Mouse (Mus musculus): Measurements from ENCODE around the gene Cyp2d22.
"Not testable (repeated sequence)": the region's sequence is repeated elsewhere in the genome, so short reads cannot be mapped to it uniquely, and the experiment has no call there.

Cyp2d22 gene

GRCm38 (mm10) chr15:82379871-82380713, at the start of gene Cyp2d22:
Gene Cyp2d22 (minus strand): TSS chr15:82380260.
- DNase-seq (ENCODE audit: inconsistent age in 2 of 2, low spot score in 1 of 2), result peak; percentile 77 to 91

- DNase-seq (ENCODE audit: inconsistent age in 2 of 2, low spot score in 1 of 2), result no peak
Measured at GRCm38 (mm10) chr15:82423471-82423870, 43.4 kb upstream of the Cyp2d22 start.

DNA sequence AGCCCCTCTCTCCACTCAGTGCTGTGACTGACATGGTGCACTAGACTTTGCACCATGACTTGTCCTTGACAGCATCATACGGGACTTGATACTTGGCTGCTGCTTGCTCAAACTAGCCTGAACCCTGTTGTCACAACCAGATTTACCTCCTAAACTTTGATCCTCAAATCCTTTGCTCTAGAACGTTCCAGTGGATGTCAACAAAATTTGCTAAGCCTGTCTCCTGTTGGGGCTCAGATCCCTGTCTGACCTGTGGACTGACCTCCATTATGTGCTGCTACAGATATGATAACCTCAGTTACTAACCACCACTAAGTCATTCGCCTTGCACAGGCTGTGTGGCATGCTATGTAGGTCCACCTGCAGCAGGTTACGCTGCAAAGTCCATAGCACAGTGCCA, 42.9 kb upstream of the Cyp2d22 start:
- no peak for DNase-seq (ENCODE audit: inconsistent age in 2 of 2, low spot score in 1 of 2)

DNA sequence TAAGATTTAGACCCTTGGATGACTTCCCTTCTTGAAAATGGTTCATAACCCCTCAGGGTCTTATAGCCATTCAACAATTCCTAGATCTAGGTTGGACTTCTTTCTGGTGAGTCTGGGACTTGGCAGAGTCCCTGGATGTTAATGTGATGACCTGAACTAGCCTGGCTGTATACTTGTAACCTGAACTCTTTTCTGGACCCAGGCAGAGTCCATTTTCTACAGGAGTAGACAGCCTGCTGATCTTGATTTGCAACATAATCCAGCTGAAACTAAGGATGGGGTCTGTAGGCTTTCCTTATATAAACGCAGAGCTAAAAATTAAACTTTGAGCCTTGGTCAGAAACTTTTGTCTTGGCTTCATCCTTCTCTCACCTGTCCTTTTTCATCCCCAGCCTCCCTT, 38.6 kb upstream of the Cyp2d22 start:
- DNase-seq (ENCODE audit: inconsistent age in 2 of 2, low spot score in 1 of 2), result no peak

GRCm38 (mm10) chr15:82416797-82417789, 37.0 kb upstream of the Cyp2d22 start:
- DNase-seq (ENCODE audit: inconsistent age in 2 of 2, low spot score in 1 of 2), result peak; percentile 89 to 96

GRCm38 (mm10) chr15:82407536-82407935, 27.5 kb upstream of the Cyp2d22 start:
- no peak for DNase-seq (ENCODE audit: inconsistent age in 2 of 2, low spot score in 1 of 2)

DNA sequence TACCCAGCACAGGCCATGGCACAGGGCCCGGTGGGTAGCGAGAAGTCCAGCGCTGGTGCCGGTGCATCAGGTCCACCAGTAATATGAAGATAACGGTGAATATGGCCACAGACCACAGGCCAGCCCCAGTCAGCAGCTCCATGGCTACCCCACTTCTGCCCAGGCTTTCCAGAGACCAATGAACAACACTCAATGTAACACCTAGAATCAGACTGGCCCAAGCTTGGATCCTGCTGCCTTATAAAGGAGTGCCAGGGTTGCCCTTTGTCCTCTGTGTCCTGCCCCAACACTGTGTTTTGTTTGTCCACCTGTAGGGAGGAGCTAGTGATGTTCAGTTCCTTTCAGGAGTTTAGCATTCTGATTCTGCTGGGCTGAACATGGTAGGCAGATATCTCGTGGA, 26.9 kb upstream of the Cyp2d22 start, which contains the start of gene Cyp2d10:
TSS of gene Cyp2d10 (minus strand) at position 215 of the 400 bp plus-strand sequence.
- DNase-seq (ENCODE audit: inconsistent age in 2 of 2, low spot score in 1 of 2), result no peak

DNA sequence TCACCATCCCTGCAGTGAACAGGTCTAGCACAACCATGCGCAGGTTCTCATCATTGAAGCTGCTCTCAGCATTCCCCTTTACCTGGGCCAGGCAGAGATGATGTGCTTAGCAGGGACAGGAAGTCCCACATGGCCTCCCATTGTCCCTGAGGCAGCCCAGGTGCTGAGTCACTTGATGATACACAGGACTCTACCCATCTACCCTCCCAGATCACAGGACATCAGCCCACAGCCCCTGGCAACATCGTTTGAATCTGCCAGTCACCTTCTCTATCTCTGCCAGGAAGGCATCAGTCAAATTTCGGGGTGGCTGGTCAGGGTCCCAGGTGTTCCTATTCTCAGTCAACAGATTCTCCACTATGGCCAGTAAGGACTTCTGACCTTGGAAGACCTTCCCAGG, 24.1 kb upstream of the Cyp2d22 start:
- DNase-seq (ENCODE audit: inconsistent age in 2 of 2, low spot score in 1 of 2), result no peak

- no peak for DNase-seq (ENCODE audit: inconsistent age in 2 of 2, low spot score in 1 of 2)
Measured at GRCm38 (mm10) chr15:82403606-82404005, 23.5 kb upstream of the Cyp2d22 start.

DNA sequence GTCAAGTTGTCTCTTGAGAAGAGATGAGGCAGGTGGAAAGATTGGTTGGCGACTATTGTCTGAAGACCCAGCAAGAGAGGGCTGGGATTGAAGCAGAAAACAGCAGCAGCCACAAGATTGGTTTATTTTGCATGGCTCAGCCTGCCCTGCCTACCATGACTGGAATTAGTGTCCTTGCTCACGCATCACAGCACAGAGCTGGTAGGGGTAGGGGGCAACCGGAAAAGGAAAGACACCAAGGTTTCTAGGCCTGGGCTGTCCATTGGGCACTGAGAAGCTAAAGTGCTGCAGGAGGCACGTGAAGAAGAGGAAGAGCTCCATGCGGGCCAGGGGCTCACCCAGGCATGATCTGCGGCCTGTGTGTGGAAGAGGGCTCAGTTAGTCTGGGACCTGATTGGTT, 22.7 kb upstream of the Cyp2d22 start:
- no peak for DNase-seq (ENCODE audit: inconsistent age in 2 of 2, low spot score in 1 of 2)

DNA sequence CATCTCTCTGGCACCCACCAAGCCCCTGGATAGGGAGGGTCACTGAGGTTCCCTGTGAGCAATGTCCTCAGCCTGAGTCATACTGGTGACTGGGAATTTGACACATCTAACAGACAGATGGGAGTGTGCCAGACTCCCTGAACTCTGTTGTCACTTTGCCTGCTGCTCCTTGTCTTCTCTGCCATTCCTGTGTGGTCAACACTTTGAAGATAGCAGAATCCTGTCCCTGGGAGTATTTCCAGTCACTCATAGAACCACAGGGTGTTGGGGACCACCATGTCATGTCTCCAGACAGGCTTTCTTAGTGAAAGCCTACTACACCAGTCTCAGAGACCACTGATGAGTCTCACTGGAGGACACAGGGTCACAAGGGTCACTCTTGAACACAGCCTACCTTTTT, 22.0 kb upstream of the Cyp2d22 start:
- DNase-seq (ENCODE audit: inconsistent age in 2 of 2, low spot score in 1 of 2), result no peak

- DNase-seq (ENCODE audit: inconsistent age in 2 of 2, low spot score in 1 of 2), result no peak
Measured at GRCm38 (mm10) chr15:82401516-82401915, 21.5 kb upstream of the Cyp2d22 start.

GRCm38 (mm10) chr15:82395955-82396354, 15.9 kb upstream of the Cyp2d22 start:
- DNase-seq (ENCODE audit: inconsistent age in 2 of 2, low spot score in 1 of 2), result not testable (repeated sequence)

GRCm38 (mm10) chr15:82393922-82394321, 13.9 kb upstream of the Cyp2d22 start, which contains the start of gene Cyp2d11:
Gene Cyp2d11 (minus strand): TSS chr15:82394022.
- not testable (repeated sequence) for DNase-seq (ENCODE audit: inconsistent age in 2 of 2, low spot score in 1 of 2)

DNA sequence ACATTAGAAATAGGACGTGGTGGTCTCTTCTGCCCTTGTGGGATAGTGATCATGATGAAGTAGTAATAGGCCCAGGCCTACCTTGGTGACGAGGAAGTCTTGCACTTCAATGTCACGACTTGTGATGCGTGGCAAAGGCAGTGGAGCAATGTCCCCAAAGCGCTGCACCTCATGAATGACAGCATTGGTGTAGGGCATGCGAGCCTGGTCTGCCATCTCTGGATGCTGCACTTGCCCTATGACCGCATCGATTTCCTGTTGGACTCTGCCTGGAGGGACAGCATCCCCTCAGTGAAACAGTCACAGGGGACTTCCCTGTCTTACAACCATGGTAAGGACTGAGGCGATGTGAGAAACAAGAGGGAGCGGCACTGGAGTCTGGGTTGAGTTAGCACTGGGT, 9.9 kb upstream of the Cyp2d22 start:
- not testable (repeated sequence) for DNase-seq (ENCODE audit: inconsistent age in 2 of 2, low spot score in 1 of 2)

- no peak for DNase-seq (ENCODE audit: inconsistent age in 2 of 2, low spot score in 1 of 2)
Measured at GRCm38 (mm10) chr15:82385729-82386128, 5.7 kb upstream of the Cyp2d22 start.

- no peak for DNase-seq (ENCODE audit: inconsistent age in 2 of 2, low spot score in 1 of 2)
Measured at GRCm38 (mm10) chr15:82382441-82382840, 2.4 kb upstream of the Cyp2d22 start.

GRCm38 (mm10) chr15:82380714-82381062, 628 bp upstream of the Cyp2d22 start:
- DNase-seq (ENCODE audit: inconsistent age in 2 of 2, low spot score in 1 of 2), result no peak

DNA sequence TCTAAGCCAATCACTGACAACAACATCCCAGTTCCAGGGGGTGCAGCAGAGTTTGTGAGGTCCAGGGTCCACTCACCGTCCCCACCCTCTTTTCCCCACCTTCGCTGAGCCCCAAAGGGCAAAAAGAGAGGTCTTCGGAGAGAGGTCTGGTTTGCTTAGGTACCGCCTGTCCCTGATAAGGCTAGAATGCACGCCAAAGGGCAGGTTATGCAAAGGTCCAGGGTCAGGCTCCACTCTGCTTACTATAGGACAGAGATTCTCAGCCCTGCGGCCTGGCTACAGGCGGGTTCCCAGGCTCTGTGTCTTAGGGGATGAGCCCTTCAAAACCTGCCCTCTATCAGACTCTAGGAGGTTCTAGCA, 569 bp downstream of the Cyp2d22 start:
- DNase-seq (ENCODE audit: inconsistent age in 2 of 2, low spot score in 1 of 2), result no peak

DNA sequence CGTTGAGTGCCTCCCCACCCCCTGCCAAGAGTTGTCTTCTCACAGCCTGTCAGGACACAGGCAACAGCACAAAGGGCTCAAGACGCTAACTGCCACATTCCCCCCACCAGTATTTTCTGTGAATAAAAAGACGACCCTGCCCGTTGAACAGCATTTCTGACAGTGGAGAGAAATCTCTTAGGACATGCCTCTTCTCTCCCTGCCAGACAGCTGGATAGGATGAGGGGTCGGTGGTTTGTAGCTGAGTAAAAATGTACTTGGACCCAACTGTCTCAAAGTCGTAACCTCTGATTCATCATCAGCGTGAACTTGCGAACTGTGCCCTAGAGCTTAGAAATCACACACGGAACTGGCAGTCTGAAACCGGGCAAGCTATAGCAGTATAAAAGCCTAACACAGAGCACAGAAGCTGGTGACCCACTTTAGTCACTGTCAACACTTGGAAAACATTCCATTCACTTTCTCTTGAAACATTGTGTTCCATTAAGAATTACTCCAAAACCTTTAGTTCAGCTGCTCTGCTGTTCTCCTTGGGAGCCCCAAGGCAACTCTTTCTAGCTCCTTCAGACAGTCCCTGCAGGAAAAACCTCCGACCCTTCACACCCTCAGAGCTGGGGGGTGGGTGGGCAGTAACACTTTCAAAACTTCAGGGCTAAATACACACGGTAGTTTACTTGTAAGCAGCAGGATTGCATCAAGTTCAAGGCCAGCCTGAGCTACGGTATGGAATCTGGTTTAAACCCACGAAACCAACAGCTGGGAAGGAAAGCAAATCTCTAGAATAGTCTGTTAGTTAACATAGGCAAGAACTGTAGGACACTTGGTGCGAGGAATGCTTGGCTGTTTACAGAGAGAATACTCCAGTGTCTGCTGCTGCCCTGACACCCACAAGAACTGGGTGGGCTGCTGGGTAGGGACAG, 1.5 kb downstream of the Cyp2d22 start:
- peak in 1 of 2 experiments; percentile 63 for DNase-seq (ENCODE audit: inconsistent age in 2 of 2, low spot score in 1 of 2)

GRCm38 (mm10) chr15:82377701-82378100, 2.4 kb downstream of the Cyp2d22 start:
- DNase-seq (ENCODE audit: inconsistent age in 2 of 2, low spot score in 1 of 2), result peak in 1 of 2 experiments; percentile 29

Data from adrenal gland, adult (tissue).